Mouse (Mus musculus) lung, postnatal 0 days (tissue): ENCODE measurements at regions not wholly inside any gene's neighbourhood (a gene's known extent, or its start where the extent isn't known, plus 50 kb on each side); places are given as distances from the start of the nearest gene placed in this dataset.

ENCODE experiments used
- CTCF ChIP-seq: IDR thresholded peaks from 2 replicates; pipeline ENCODE4 v1.5.1; 2016; ENCODE audit warnings: antibody characterized with exemption, mild to moderate bottlenecking
- EP300 ChIP-seq: IDR thresholded peaks from 2 replicates; pipeline ENCODE4 v1.6.1; 2016; ENCODE audit warnings: antibody characterized with exemption, mild to moderate bottlenecking, control low read depth

DNA sequence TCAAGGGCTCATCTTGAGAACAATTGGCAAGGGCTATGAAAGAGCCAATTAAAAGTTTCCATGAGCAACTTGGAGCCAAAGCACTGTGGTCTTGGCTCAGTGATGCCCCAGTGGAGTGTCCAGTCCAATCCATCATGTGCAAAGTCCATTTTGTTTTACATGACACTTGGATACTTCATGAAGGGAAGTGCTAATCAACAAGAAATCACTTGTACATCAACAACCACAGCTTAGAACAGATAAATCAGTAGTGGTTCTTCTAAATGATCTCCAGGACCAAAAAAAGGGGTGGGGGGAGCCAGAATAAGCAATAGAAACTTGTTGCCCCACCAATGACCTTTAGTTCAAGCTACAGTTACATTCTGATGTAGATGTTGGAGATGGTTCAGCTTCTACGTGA is 87.0 kb upstream of the Asb5 start:
- TF ChIP-seq CTCF (no peak), EP300 (peak; percentile 54)
